Mouse (Mus musculus) lung, postnatal 0 days (tissue): ENCODE data around the gene Rnf157. TPM values are rescaled to one million over a fixed set of nuclear protein-coding genes. Genes with fewer than 3 reads are reported as not detected.

Experiments
- ATAC-seq: fragments of 200-750 bp; cut with Nextera tagmentation; 2 replicates; pipeline ENCODE4 v1.8.0; 2017; ENCODE audit warnings: moderate library complexity
- DNase-seq: peaks from one replicate; pipeline ENCODE4 v3.0.0-alpha.2; 2016; ENCODE audit warnings: low spot score
- H3K27ac ChIP-seq: fragments of 300-500 bp; sonication (generic); 2 replicates; pipeline ENCODE4 v1.5.1; 2014; ENCODE audit warnings: antibody characterized with exemption, mild to moderate bottlenecking, low read length, mixed read lengths
- H3K27me3 ChIP-seq: fragments of 300-500 bp; sonication (generic); replicated peaks from 2 replicates; pipeline ENCODE4 v1.6.1; 2014; ENCODE audit warnings: low read length, mixed read lengths; ENCODE audit not compliant: insufficient read depth
- H3K36me3 ChIP-seq: fragments of 300-500 bp; sonication (generic); 2 replicates; pipeline ENCODE4 v1.6.1; 2014; ENCODE audit warnings: low read length, mixed read lengths; ENCODE audit not compliant: insufficient read depth
- H3K4me1 ChIP-seq: fragments of 300-500 bp; sonication (generic); 2 replicates; pipeline ENCODE4 v1.6.1; 2014; ENCODE audit warnings: antibody characterized with exemption, low read depth, low read length, mixed read lengths; ENCODE audit not compliant: insufficient read depth
- H3K4me2 ChIP-seq: fragments of 300-500 bp; sonication (generic); replicated peaks from 2 replicates; pipeline ENCODE4 v1.6.1; 2014; ENCODE audit warnings: low read depth, mild to moderate bottlenecking, low read length, moderate library complexity, mixed read lengths
- H3K4me3 ChIP-seq: fragments of 300-500 bp; sonication (generic); 2 replicates; pipeline ENCODE4 v1.5.1; 2014; ENCODE audit warnings: low read depth, low read length
- H3K9ac ChIP-seq: fragments of 300-500 bp; sonication (generic); replicated peaks from 2 replicates; pipeline ENCODE4 v1.6.1; 2014; ENCODE audit warnings: low read depth, mild to moderate bottlenecking
- H3K9me3 ChIP-seq: fragments of 300-500 bp; sonication (generic); 2 replicates; pipeline ENCODE4 v1.6.1; 2016; ENCODE audit warnings: low read length, mixed read lengths
- CTCF ChIP-seq: IDR thresholded peaks from 2 replicates; pipeline ENCODE4 v1.5.1; 2016; ENCODE audit warnings: antibody characterized with exemption, mild to moderate bottlenecking
- EP300 ChIP-seq: IDR thresholded peaks from 2 replicates; pipeline ENCODE4 v1.6.1; 2016; ENCODE audit warnings: antibody characterized with exemption, mild to moderate bottlenecking, control low read depth
- WGBS: fragments of 180-500 bp; shearing (Covaris S2); extraction: QIAGEN DNeasy Blood & Tissue Kit; methylation state at CpG from one replicate; pipeline ENCODE4 v1.1.7; 2014; 5-methylcytosine and 5-hydroxymethylcytosine counted together
- polyA plus RNA-seq: library from polyadenylated mRNA; unstranded; fragments of >200 nt; fragmentation: Nextera tagmentation; extraction: Ambion mirVana; gene quantifications from 2 replicates; pipeline ENCODE4 v1.2.1, GENCODE M21; 2015

Gene Rnf157
- polyA plus RNA-seq, 1 experiment from 2014 or later: 1.4 TPM

- Histone ChIP-seq H3K36me3 (peaks cover 29% of the 10 kb centered on the region; the same call in 1 of the 2 replicates), H3K4me2 (no peak overlapping the region), H3K9me3 (no peaks in the 10 kb centered on the region), H3K4me3 (no peak overlapping the region), H3K4me1 (no peaks in the 10 kb centered on the region), H3K27ac (no peak overlapping the region), H3K9ac (no peak overlapping the region), H3K27me3 (no peaks in the 10 kb centered on the region)
- TF ChIP-seq EP300 (no peak), CTCF (no peak)
- WGBS: 92% methylated on average over 13 of the region's 13 CpGs
- DNase-seq: no peak
- ATAC-seq: no peak
Measured at GRCm38 (mm10) chr11:116292401-116292800, 120.4 kb downstream of the Rnf157 start.

- TF ChIP-seq CTCF: no peak
- no peak for TF ChIP-seq EP300
- H3K36me3 ChIP-seq: peaks cover 21% of the 10 kb centered on the region; the same call in 1 of the 2 replicates
- no peaks in the 10 kb centered on the region for H3K4me1 ChIP-seq
- H3K27ac ChIP-seq: no peak overlapping the region
- 53% methylated on average over 8 of the region's 8 CpGs for WGBS
- no peak overlapping the region for H3K9ac ChIP-seq
- H3K9me3 ChIP-seq: no peaks in the 10 kb centered on the region
- H3K4me3 ChIP-seq: no peak overlapping the region
- DNase-seq (peak; percentile 11), ATAC-seq (peak; percentile 16; the same call in 1 of the 2 replicates)
- H3K4me2 ChIP-seq: no peak overlapping the region
- H3K27me3 ChIP-seq: no peaks in the 10 kb centered on the region
Measured at GRCm38 (mm10) chr11:116290556-116290955, 122.3 kb downstream of the Rnf157 start.

- Histone ChIP-seq H3K4me3 (no peak overlapping the region), H3K4me2 (no peak overlapping the region), H3K9ac (no peak overlapping the region), H3K9me3 (no peaks in the 10 kb centered on the region), H3K36me3 (peaks cover 15% of the 10 kb centered on the region; the same call in 1 of the 2 replicates), H3K27me3 (peaks cover 17% of the 10 kb centered on the region), H3K27ac (no peak overlapping the region), H3K4me1 (no peaks in the 10 kb centered on the region)
- no peak for TF ChIP-seq EP300
- TF ChIP-seq CTCF: no peak
- 78% methylated on average over 5 of the region's 5 CpGs for WGBS
- ATAC-seq (no peak), DNase-seq (no peak)
Measured at GRCm38 (mm10) chr11:116287351-116287750, 125.5 kb downstream of the Rnf157 start.

Other genes with a start within 250 kb of the Rnf157 start
- 11.9 and 16.6 TPM in 2 replicates for gene Fbf1, start 244.9 kb downstream of the Rnf157 start, polyA plus RNA-seq
- 74.7 and 79.0 TPM in 2 replicates for gene Ten1, start 214.2 kb downstream of the Rnf157 start, polyA plus RNA-seq
- 31.7 and 33.5 TPM in 2 replicates for gene Acox1, start 214.0 kb downstream of the Rnf157 start, polyA plus RNA-seq
- 2.9 and 4.2 TPM in 2 replicates for gene Evpl, start 175.0 kb downstream of the Rnf157 start, polyA plus RNA-seq
- gene Srp68, start 138.8 kb downstream of the Rnf157 start, polyA plus RNA-seq: 43.0 and 47.4 TPM in 2 replicates
- gene Galr2, start 132.1 kb downstream of the Rnf157 start, polyA plus RNA-seq: 0.11 TPM in 1 of 2 replicates, not detected in the other
- 41.3 and 41.9 TPM in 2 replicates for gene Exoc7, start 105.8 kb downstream of the Rnf157 start, polyA plus RNA-seq
- gene Foxj1, start 77.6 kb downstream of the Rnf157 start, polyA plus RNA-seq: 39.8 and 44.9 TPM in 2 replicates
- 50.4 and 56.6 TPM in 2 replicates for gene Ubald2, start 21.1 kb upstream of the Rnf157 start, polyA plus RNA-seq
- gene Qrich2, start 53.2 kb upstream of the Rnf157 start, polyA plus RNA-seq: 0.05 and 0.06 TPM in 2 replicates
- gene Prpsap1, start 81.2 kb upstream of the Rnf157 start, polyA plus RNA-seq: 89.5 and 97.7 TPM in 2 replicates
- gene Sphk1, start 117.9 kb upstream of the Rnf157 start, polyA plus RNA-seq: 38.6 and 56.3 TPM in 2 replicates
- gene Ube2o, start 168.4 kb upstream of the Rnf157 start, polyA plus RNA-seq: 9.1 and 9.8 TPM in 2 replicates
- 0.26 TPM in 1 of 2 replicates, not detected in the other for gene Aanat, start 173.4 kb upstream of the Rnf157 start, polyA plus RNA-seq
- 23.5 and 27.9 TPM in 2 replicates for gene Rhbdf2, start 214.0 kb upstream of the Rnf157 start, polyA plus RNA-seq
- gene Prcd, start 240.5 kb upstream of the Rnf157 start, polyA plus RNA-seq: 10.9 and 16.4 TPM in 2 replicates
- gene Cygb, start 241.3 kb upstream of the Rnf157 start, polyA plus RNA-seq: 27.3 and 32.0 TPM in 2 replicates